Mouse (Mus musculus): Measurements from ENCODE around the gene Gm20388. TPM values are rescaled to one million over a fixed set of nuclear protein-coding genes. Genes with fewer than 3 reads are reported as not detected.

Gene Gm20388
- total RNA-seq, 4 experiments from 2014 or later, result 0.17 to 15.1 (median 6.6) TPM

GRCm38 (mm10) chr8:121932668-121933520 is 2022.3 kb downstream of the Gm20388 start:
- no peak for DNase-seq (ENCODE audit: low spot score in 2 of 2)

GRCm38 (mm10) chr8:121934506-121934905 is 2023.9 kb downstream of the Gm20388 start:
- no peak for DNase-seq (ENCODE audit: low spot score in 2 of 2)

DNA sequence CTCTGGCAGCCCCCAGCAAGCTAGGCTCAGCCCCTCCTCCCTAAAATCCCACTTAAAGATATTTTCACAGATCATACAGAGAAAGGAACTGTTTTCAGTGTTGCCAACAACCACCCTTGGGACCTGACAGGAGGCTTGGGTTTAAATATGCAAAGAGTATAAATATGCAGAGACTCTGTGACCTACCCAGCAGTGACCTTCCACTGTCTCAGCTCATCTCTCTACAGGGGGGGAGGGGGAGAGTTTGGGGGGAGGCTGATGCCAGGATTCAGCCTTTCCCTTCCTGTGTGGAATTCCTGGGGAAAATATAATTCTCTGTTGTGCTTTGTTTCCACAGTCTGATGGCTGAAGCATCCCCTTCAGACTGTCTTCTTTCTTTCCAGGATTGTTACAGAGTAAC is 2024.3 kb downstream of the Gm20388 start:
- no peak for DNase-seq (ENCODE audit: low spot score in 2 of 2)

- DNase-seq (ENCODE audit: low spot score in 2 of 2), result peak; percentile 78 to 82
These were observed 2025.0 kb downstream of the Gm20388 start for GRCm38 (mm10) chr8:121935341-121936294.

- no peak for DNase-seq (ENCODE audit: low spot score in 2 of 2)
These were observed 2025.8 kb downstream of the Gm20388 start for GRCm38 (mm10) chr8:121936391-121936790.

- no peak for DNase-seq (ENCODE audit: low spot score in 2 of 2)
These were observed 2028.1 kb downstream of the Gm20388 start for GRCm38 (mm10) chr8:121938732-121939131.

GRCm38 (mm10) chr8:121943057-121943540 is 2032.5 kb downstream of the Gm20388 start:
- DNase-seq (ENCODE audit: low spot score in 2 of 2), result no peak

DNA sequence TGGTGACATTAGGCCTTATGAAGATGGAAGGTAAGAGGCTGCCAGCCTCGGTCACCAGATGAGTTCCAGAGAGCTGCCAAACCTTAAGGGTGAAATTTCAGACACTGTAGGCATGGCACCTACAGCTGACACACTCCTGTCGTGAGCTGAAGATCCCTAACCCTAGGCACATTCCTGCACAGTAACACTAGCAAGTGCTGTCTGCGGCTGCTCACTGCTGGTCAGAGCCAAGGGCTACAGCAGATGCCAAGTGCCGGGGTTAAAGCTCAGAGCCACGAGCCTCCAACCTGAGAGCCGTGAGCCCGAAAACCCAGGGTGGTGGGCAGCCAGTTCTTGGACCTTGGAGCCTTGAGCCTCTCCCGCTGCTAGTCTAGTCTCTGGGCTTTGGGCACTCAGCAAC is 2033.1 kb downstream of the Gm20388 start:
- DNase-seq (ENCODE audit: low spot score in 2 of 2), result no peak

GRCm38 (mm10) chr8:121944831-121945230 is 2034.2 kb downstream of the Gm20388 start, which contains the start of gene Car5a:
Gene Car5a, minus strand, starts transcription at chr8:121944904.
- DNase-seq (ENCODE audit: low spot score in 2 of 2), result no peak

DNA sequence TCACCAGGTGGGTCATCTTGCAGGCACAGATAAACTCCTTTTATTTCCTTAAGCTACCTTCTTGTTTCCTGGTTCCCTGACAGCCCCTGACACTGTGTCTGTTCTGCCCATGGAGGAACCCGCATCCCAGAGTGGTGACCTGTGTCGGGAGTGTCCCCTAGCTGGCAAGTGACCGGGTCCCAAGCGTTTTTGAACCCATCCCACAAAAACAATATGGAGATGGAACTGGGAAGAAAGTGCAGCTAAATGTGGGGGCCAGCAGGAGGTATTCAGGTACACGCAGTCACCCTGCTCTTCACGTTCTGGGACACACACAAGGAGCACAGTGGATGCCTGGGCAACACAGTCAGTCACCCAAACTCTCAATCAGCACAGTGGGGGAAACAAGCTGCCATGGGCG is 2035.7 kb downstream of the Gm20388 start:
- no peak for DNase-seq (ENCODE audit: low spot score in 2 of 2)

DNA sequence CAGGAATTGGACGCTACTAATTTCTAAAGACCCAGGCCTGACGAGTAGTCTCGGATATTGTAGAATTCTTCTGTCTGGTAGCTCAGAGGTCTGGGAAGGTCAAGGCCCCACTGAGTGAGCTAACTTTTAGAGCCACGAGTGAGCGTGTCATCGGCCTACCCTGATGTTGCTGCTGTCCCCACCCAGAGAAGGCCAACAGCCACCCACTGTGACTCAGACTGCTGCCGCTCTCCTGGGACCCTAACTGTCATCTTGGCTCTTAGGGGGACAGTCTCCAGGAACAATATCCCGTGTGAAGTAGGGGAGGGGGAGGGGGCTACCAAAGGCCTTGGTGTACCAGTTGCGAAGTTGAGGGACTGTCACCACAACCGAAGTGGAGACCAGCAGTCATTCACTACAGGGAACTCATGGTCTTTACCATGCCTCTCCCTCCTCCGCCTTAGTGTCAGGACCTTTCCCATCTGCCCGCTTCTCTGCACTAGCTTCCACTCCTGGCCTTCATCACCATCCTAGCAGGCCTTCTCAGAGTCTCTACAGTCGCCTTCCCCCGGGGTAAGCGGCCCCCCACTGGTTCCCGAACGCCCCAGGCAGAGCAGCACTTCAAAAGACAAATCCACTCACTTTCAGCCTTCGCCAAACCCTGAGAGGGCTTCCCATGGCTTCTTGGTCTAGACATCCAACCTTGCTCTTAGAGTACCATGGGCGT is 2036.6 kb downstream of the Gm20388 start:
- no peak for DNase-seq (ENCODE audit: low spot score in 2 of 2)

DNA sequence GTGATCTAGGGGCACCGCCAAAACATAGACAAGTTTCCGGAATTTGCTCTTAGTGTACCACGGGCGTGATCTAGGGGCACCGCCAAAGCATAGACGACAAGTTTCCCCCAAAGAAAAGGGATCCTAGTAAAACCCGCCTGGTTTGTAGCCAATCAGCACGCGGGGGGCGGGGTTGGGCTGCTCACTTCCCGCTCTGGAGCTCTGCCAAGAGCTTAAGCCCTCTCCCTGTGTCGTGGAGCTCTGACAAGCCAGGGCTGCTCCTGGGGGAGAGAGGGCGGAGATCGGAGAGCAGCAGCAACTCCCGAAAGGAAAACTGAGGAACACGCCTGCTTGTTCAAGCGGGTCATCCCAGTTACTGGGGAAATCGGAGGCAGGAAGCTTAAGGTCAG is 2037.1 kb downstream of the Gm20388 start:
- DNase-seq (ENCODE audit: low spot score in 2 of 2), result peak; percentile 67 to 80

GRCm38 (mm10) chr8:121948321-121949145 is 2037.9 kb downstream of the Gm20388 start:
- DNase-seq (ENCODE audit: low spot score in 2 of 2), result no peak

DNA sequence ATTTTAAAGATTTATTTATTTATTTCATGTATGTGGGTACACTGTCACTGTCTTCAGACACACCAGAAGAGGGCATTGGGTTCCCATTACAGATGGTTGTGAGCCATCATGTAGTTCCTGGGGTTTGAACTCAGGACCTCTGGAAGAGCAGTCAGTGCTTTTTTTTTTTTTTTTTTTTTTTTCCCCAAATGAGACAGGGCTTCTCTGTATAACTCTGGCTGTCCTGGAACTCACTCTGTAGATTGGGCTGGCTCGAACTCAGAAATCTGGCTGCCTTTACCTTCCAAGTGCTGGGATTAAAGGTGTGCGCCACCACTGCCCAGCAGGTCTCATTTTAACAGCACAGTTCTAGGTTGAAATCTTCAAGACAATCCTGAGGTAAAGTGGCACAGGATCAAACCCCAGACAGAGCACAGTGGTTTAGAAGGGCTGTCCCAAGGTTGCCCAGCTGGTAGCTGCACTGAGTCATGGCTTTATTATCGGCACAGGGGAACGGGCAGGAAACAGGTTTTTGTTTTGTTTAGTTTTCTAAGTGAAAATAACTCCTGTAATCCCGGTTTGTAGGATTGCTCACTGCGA is 2038.7 kb downstream of the Gm20388 start, which contains the start of gene Banp:
Banp (plus strand) TSS at position 529 of the 579 bp plus-strand sequence.
- DNase-seq (ENCODE audit: low spot score in 2 of 2), result no peak

GRCm38 (mm10) chr8:121949941-121950748 is 2039.5 kb downstream of the Gm20388 start:
- DNase-seq (ENCODE audit: low spot score in 2 of 2), result peak; percentile 98 to 99

GRCm38 (mm10) chr8:121950749-121951655 is 2040.4 kb downstream of the Gm20388 start:
- peak in 1 of 2 experiments; percentile 60 for DNase-seq (ENCODE audit: low spot score in 2 of 2)

DNA sequence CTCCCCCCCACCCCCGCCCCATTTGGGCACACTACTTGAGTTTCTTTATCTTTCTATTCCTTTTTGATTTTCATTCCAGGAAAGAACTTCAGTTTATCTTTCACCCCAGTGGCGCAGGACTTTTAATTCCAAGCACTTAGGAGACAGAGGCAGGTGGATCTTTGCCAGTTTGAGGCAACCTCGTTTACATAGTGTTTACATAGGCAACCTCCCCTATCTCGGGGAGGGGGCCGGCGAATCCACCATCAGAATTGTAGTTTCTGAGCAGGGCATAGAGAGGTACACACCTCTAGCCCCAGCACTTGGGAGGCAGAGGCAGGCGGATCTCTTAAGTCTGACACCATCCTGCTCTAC is 2041.0 kb downstream of the Gm20388 start:
- no peak for DNase-seq (ENCODE audit: low spot score in 2 of 2)

DNA sequence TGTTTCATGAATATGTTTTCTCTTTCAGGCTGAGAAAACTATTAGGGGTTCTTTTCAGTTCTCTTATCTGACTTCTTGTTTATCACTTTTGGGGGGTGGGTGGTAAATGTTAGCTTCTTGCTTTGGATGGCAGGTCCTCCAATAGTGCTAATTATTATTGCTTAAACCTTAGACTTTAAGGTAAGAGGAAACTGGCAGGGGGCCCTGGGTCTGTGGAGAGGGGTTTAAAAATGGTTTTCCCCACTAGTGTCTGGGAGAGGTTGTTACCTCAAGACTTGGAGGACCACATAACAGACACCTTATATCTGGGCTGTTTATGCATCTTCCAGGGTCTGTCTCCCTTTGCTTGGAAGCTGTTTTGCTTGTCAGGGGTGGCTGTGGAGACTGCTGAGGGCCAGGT is 2041.5 kb downstream of the Gm20388 start:
- DNase-seq (ENCODE audit: low spot score in 2 of 2), result no peak
